Mouse (Mus musculus) heart, postnatal 0 days (tissue): ENCODE results near the gene Rusc2.

Source experiments
- CTCF ChIP-seq: IDR thresholded peaks from 2 replicates; pipeline ENCODE4 v1.5.1; 2016; ENCODE audit warnings: antibody characterized with exemption, control low read depth, low read depth
- EP300 ChIP-seq: IDR thresholded peaks from 2 replicates; pipeline ENCODE4 v1.6.1; 2016; ENCODE audit warnings: antibody characterized with exemption, low read depth

- TF ChIP-seq CTCF: no peak
- no peak for TF ChIP-seq EP300
Observed at GRCm38 (mm10) chr4:43334771-43335170, 47.0 kb upstream of the Rusc2 start.
